Mouse (Mus musculus) subcutaneous adipose tissue, adult 2 months (tissue): ENCODE data around the gene Gm2888. TPM values are rescaled to one million over a fixed set of nuclear protein-coding genes. Genes with fewer than 3 reads are reported as not detected.

Experiments used
- polyA plus RNA-seq: library from polyadenylated mRNA; depleted of rRNA; stranded (reverse); fragments of >200 nt; gene quantifications from 2 replicates; pipeline ENCODE4 v1.2.3, GENCODE M21; 2012; ENCODE audit warnings: low replicate concordance; rRNA removed

Gm2888 gene
- polyA plus RNA-seq, result not detected in 2 replicates

GRCm38 (mm10) chr14:3029702-3030101 lies at the start of gene Gm2888:
Gene Gm2888 (plus strand): TSS chr14:3030002.

GRCm38 (mm10) chr14:3048727-3049512 lies 19.1 kb downstream of the Gm2888 start, which contains the start of gene Gm2897:
Gene Gm2897 (plus strand): TSS chr14:3049285.

Other genes with a start within 250 kb of the Gm2888 start
- gene Gm2897, start 19.3 kb downstream of the Gm2888 start, polyA plus RNA-seq, result 0.42 and 0.73 TPM in 2 replicates
- 0.42 TPM in 1 of 2 replicates, not detected in the other for gene Gm10340, start 104.0 kb downstream of the Gm2888 start, polyA plus RNA-seq
- not detected in 2 replicates for gene Gm5795, start 158.3 kb downstream of the Gm2888 start, polyA plus RNA-seq
- 0.48 and 0.77 TPM in 2 replicates for gene D830030K20Rik, start 178.5 kb downstream of the Gm2888 start, polyA plus RNA-seq